Mouse (Mus musculus): Measurements from ENCODE around the gene Ttbk1. TPM values are rescaled to one million over a fixed set of nuclear protein-coding genes. Genes with fewer than 3 reads are reported as not detected.

The Ttbk1 gene
- polyA plus RNA-seq, 1 experiment = 80.7 TPM

DNA sequence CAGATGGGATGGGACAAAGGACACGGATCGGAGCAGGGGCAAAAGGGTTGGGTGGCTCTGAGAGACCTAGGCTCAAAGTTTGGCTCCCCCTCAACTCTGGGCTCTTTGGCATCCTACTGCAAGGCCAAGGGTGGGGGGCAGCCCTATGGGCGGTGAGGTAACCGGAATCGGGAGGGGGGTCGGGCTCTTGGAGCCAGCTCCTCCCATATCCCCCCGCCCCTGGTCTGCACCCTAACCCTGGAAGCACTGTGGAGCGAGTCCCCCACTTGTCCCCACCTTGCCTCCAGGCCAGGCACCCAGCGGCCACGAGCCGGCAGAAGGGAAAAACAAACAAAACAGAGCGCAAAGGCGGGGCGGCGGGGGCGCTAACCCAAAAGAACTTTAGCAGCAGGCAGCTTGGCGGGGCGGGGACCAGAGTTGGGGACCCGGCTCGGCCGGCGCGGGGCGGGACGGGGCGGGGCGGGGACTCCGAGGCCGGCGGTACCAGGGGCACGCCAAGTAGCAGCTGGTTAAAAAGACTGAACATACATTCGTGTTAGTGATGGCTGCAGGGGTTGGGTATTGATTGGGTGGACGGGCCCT is 32.3 kb downstream of the Ttbk1 start:
- TF ChIP-seq POLR2A (IDR thresholded peaks at IDR 0.05; ENCODE audit: control insufficient read depth, low read depth, low read length) (no peak), CTCF (IDR thresholded peaks at IDR 0.05; ENCODE audit: control insufficient read depth, insufficient read depth, insufficient replicate concordance, low read depth, low read length) (no peak)
- Histone ChIP-seq H3K36me3 (ENCODE audit: control insufficient read depth, insufficient read depth, low read length) (no peaks in the 10 kb centered on the region), H3K4me3 (ENCODE audit: control insufficient read depth, low read depth, low read length) (peak overlapping the region; percentile 44), H3K27ac (ENCODE audit: control insufficient read depth, insufficient read depth, low read depth, low read length) (no peak overlapping the region), H3K27me3 (ENCODE audit: control insufficient read depth, insufficient read depth, low read length) (no peaks in the 10 kb centered on the region), H3K4me1 (ENCODE audit: control insufficient read depth, insufficient read depth, low read length) (peaks cover 25% of the 10 kb centered on the region)

- no peaks in the 10 kb centered on the region for H3K27me3 ChIP-seq (ENCODE audit: control insufficient read depth, insufficient read depth, low read length)
- H3K36me3 ChIP-seq (ENCODE audit: control insufficient read depth, insufficient read depth, low read length) = no peaks in the 10 kb centered on the region
- H3K4me3 ChIP-seq (ENCODE audit: control insufficient read depth, low read depth, low read length) = peak overlapping the region; percentile 27
- no peak overlapping the region for H3K27ac ChIP-seq (ENCODE audit: control insufficient read depth, insufficient read depth, low read depth, low read length)
- peaks cover 21% of the 10 kb centered on the region for H3K4me1 ChIP-seq (ENCODE audit: control insufficient read depth, insufficient read depth, low read length)
- TF ChIP-seq POLR2A (IDR thresholded peaks at IDR 0.05; ENCODE audit: control insufficient read depth, low read depth, low read length) (no peak), CTCF (IDR thresholded peaks at IDR 0.05; ENCODE audit: control insufficient read depth, insufficient read depth, insufficient replicate concordance, low read depth, low read length) (no peak)
Measured at GRCm38 (mm10) chr17:46454539-46454938, 32.9 kb downstream of the Ttbk1 start.

- Histone ChIP-seq H3K36me3 (ENCODE audit: control insufficient read depth, insufficient read depth, low read length) (no peaks in the 10 kb centered on the region), H3K27ac (ENCODE audit: control insufficient read depth, insufficient read depth, low read depth, low read length) (no peak overlapping the region), H3K4me3 (ENCODE audit: control insufficient read depth, low read depth, low read length) (peak overlapping the region; percentile 19; the same call in 1 of the 2 replicates), H3K4me1 (ENCODE audit: control insufficient read depth, insufficient read depth, low read length) (peaks cover 21% of the 10 kb centered on the region), H3K27me3 (ENCODE audit: control insufficient read depth, insufficient read depth, low read length) (no peaks in the 10 kb centered on the region)
- TF ChIP-seq CTCF (IDR thresholded peaks at IDR 0.05; ENCODE audit: control insufficient read depth, insufficient read depth, insufficient replicate concordance, low read depth, low read length) (no peak), POLR2A (IDR thresholded peaks at IDR 0.05; ENCODE audit: control insufficient read depth, low read depth, low read length) (no peak)
Measured at GRCm38 (mm10) chr17:46453970-46454411, 33.5 kb downstream of the Ttbk1 start.

DNA sequence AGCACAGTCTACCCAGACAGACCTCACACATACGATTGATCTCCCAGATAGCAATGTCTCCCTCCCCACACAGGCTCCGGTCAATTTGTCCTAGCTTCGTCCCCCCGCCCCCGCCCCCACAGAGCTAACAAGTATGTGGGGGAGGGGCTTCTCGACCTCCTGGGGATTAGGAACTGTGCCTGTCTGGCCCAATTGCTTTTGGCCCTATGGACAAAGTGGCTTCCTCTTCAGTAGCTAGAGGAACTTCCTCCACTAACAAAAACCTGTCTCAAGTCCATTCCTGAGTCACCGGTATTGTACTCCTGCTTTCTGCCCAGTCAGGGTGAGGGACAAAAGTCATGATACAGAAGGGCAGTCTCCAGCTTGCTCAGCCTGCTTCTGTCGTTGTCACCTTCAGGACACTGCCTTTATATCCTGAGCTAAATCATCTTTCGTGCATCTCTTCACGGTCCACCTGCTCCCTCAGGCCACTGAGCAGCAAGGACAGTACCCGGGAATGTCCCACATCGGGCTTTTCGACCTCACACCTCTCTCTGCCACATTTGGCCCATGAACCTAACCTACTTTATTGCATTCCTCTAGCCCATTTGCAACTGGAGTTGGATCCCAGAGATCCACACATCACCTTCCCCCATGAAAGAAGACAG is 34.0 kb downstream of the Ttbk1 start:
- TF ChIP-seq POLR2A (IDR thresholded peaks at IDR 0.05; ENCODE audit: control insufficient read depth, low read depth, low read length) (no peak), CTCF (IDR thresholded peaks at IDR 0.05; ENCODE audit: control insufficient read depth, insufficient read depth, insufficient replicate concordance, low read depth, low read length) (no peak)
- no peaks in the 10 kb centered on the region for H3K27me3 ChIP-seq (ENCODE audit: control insufficient read depth, insufficient read depth, low read length)
- no peak overlapping the region for H3K4me3 ChIP-seq (ENCODE audit: control insufficient read depth, low read depth, low read length)
- peaks cover 21% of the 10 kb centered on the region for H3K4me1 ChIP-seq (ENCODE audit: control insufficient read depth, insufficient read depth, low read length)
- H3K27ac ChIP-seq (ENCODE audit: control insufficient read depth, insufficient read depth, low read depth, low read length) = no peak overlapping the region
- no peaks in the 10 kb centered on the region for H3K36me3 ChIP-seq (ENCODE audit: control insufficient read depth, insufficient read depth, low read length)

DNA sequence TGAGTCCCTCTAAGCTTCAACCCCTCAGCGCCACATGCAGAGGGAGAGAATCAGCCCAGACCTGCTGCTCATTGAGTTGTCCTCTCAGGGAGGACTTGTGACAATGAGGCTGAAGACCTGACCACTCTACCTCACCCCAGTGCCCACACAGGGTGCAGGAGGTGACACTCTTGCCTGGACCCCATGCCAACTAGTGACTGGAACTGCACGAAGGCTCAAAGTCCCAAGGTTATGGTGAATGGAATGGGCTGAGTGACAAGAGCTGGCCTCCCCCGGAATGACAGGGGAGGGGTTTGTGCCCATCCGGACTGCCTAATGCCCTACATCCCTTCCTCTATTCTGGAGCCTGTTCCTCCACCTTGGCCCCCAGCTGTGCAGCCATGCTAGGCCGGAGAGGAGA is 34.8 kb downstream of the Ttbk1 start:
- Histone ChIP-seq H3K4me3 (ENCODE audit: control insufficient read depth, low read depth, low read length) (no peak overlapping the region), H3K27me3 (ENCODE audit: control insufficient read depth, insufficient read depth, low read length) (no peaks in the 10 kb centered on the region)

GRCm38 (mm10) chr17:46446264-46446663 is 41.2 kb downstream of the Ttbk1 start:
- TF ChIP-seq POLR2A (IDR thresholded peaks at IDR 0.05; ENCODE audit: control insufficient read depth, low read depth, low read length) (no peak), CTCF (IDR thresholded peaks at IDR 0.05; ENCODE audit: control insufficient read depth, insufficient read depth, insufficient replicate concordance, low read depth, low read length) (no peak)
- no peak overlapping the region for H3K4me3 ChIP-seq (ENCODE audit: control insufficient read depth, low read depth, low read length)
- H3K4me1 ChIP-seq (ENCODE audit: control insufficient read depth, insufficient read depth, low read length) = peaks cover 19% of the 10 kb centered on the region
- no peak overlapping the region for H3K27ac ChIP-seq (ENCODE audit: control insufficient read depth, insufficient read depth, low read depth, low read length)
- H3K27me3 ChIP-seq (ENCODE audit: control insufficient read depth, insufficient read depth, low read length) = no peaks in the 10 kb centered on the region
- H3K36me3 ChIP-seq (ENCODE audit: control insufficient read depth, insufficient read depth, low read length) = no peaks in the 10 kb centered on the region

More for the DNA sequence above, 34.8 kb downstream of the Ttbk1 start:
- TF ChIP-seq CTCF (IDR thresholded peaks at IDR 0.05; ENCODE audit: control insufficient read depth, insufficient read depth, insufficient replicate concordance, low read depth, low read length) = no peak
- no peak for TF ChIP-seq POLR2A (IDR thresholded peaks at IDR 0.05; ENCODE audit: control insufficient read depth, low read depth, low read length)
- Histone ChIP-seq H3K27ac (ENCODE audit: control insufficient read depth, insufficient read depth, low read depth, low read length) (no peak overlapping the region), H3K4me1 (ENCODE audit: control insufficient read depth, insufficient read depth, low read length) (peaks cover 23% of the 10 kb centered on the region), H3K36me3 (ENCODE audit: control insufficient read depth, insufficient read depth, low read length) (no peaks in the 10 kb centered on the region)

GRCm38 (mm10) chr17:46444839-46445579 is 42.5 kb downstream of the Ttbk1 start:
- Histone ChIP-seq H3K4me1 (ENCODE audit: control insufficient read depth, insufficient read depth, low read length) (peaks cover 19% of the 10 kb centered on the region), H3K27ac (ENCODE audit: control insufficient read depth, insufficient read depth, low read depth, low read length) (no peak overlapping the region), H3K27me3 (ENCODE audit: control insufficient read depth, insufficient read depth, low read length) (no peaks in the 10 kb centered on the region), H3K4me3 (ENCODE audit: control insufficient read depth, low read depth, low read length) (no peak overlapping the region; the same call in 1 of the 2 replicates), H3K36me3 (ENCODE audit: control insufficient read depth, insufficient read depth, low read length) (no peaks in the 10 kb centered on the region)
- TF ChIP-seq CTCF (IDR thresholded peaks at IDR 0.05; ENCODE audit: control insufficient read depth, insufficient read depth, insufficient replicate concordance, low read depth, low read length) (no peak), POLR2A (IDR thresholded peaks at IDR 0.05; ENCODE audit: control insufficient read depth, low read depth, low read length) (no peak)
